Mouse (Mus musculus): ENCODE measurements around the gene Osbp. TPM values are rescaled to one million over a fixed set of nuclear protein-coding genes. Genes with fewer than 3 reads are reported as not detected.

The Osbp gene
- total RNA-seq, 2 experiments from 2014 or later: 97.2 to 99.2 TPM

GRCm38 (mm10) chr19:11987841-11988240, 22.1 kb downstream of the Osbp start:
- no peak for DNase-seq

- no peak for DNase-seq
Observed at GRCm38 (mm10) chr19:11989334-11989733, 23.6 kb downstream of the Osbp start.

- DNase-seq: no peak
Observed at GRCm38 (mm10) chr19:11992034-11992433, 26.3 kb downstream of the Osbp start.

DNA sequence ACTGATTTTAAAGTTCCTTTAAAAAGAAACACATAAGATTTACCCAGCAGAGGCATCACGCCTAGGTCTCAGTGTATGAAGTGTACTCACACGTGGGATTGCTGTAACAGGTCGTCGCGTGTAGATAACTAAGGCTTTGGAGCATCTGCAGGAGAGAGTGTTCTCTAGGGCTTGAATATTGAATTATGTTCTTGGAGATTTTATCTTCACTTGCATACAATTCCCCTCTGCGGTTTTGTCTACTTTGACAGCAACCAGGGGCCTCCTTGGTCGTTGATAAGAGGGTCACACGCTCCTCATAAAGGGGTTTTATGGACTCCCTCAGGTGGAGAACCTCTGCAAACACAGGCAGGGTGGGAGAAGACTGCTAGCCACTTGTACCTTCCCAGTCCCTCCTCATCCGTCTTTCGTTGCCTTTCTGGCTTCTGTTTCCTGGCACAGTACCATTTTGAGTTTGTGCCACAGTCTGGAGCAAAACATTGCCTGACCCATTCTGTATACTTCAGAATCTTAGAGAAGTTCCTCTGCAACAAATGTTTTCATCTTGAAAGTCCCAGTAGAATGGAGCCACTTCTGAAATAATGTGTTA, 26.8 kb downstream of the Osbp start:
- peak; percentile 40 to 59 for DNase-seq

DNA sequence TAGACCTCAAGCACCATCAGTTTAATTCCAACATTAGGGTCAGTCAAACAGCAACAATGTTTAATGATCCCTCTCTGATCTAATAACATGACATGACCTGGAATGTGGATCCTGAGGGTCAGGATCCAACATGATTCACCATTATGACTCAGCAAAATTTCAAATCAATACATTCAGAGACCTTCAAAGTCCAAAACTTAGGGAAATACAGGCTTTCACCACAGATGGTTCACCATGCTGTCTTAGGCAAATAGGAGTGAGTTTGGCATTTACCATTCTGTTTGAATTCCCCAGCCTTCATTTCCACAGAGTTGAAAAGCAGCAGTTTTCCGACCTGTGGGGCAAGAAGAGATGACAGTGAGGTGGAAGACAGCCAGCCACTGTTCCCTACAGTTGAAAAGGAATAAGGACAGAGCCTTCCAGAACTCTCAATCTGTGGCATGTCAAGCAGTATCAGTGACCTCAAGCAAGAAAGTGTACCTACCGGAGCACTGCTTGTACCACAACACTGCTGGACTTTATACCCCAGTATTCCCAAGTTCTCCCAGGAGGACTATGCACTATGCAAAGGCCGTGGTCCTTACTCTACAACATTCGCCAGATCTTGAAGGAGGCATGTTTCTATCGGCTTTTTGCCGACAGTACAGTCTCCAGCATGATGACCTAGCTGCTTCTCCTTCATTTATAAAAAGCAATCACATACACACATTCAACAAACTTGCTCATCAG, 29.1 kb downstream of the Osbp start:
- peak in 1 of 2 experiments; percentile 42 for DNase-seq

DNA sequence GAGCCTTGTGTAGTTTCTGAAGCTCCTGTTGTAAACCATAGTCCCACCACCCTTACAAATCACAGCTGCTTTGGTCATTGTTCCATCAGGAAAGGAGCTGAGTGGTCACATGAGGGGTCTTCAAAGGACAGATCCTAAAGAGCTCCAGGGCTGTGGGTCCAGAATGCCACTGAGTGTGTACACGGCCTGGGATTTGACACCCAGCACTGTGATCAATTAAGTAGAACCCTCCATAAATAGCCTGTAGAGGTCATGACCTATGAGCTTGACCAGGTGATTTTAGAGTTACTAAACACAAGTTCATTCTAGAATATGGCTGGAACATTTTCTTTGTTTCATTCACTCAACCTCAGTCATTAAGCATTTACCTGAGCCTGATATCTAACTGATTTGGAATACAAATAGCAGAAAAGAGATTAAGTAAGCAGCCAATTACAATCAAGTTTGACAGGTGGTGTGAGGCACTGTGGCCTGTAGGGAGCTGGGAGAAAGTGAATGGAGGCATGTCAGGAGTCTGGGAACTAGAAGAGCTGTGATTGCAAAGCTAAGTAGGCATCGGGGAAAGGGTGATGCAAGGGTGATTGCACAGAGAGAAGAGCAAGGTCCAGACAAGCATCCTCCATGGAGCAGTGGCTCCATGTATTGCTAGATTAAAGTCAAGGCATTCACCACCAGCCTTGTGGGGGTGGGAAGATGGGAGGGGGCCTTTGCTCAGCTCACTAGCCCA, 30.1 kb downstream of the Osbp start:
- no peak for DNase-seq

GRCm38 (mm10) chr19:12001686-12002085, 35.9 kb downstream of the Osbp start:
- DNase-seq: no peak

- DNase-seq: peak; percentile 72 to 79
Observed at GRCm38 (mm10) chr19:12002125-12002524, 36.4 kb downstream of the Osbp start.

DNA sequence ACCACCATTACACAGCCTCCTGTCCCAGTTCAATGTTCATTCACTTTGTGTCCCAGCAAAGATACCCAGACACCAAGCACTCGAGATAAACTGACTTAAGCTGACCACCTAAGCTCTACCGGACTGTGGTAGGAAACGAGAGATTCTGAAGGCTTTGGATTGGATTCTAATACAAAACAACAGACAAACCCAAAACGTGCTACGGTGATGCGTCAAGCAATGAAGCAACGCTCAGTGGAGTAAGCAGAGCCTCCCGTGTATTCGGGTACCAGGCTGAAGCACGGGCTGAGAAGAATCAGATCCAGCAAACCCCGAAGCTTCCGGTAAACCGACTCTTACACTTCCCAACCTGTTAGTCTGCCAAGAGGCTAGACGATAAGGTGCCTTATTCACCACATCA, 37.0 kb downstream of the Osbp start:
- no peak for DNase-seq

DNA sequence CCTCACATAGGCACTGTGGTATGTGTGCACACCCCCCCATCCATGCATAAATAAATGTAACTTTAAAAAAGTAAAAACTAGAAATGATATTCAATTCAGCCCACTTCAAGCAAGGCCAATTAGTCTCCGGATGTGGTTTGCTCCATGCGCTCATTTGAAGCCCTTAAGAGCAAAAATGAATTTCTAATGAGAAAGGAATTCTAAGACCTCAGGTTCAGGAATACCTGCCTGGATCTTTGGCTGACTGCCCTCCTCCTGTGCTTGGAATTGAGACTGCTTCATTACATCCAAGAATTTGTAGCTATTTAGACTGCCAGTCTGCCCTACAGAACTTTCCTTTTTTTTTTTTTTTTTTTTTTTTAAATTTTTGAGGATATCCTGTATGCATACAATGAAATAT, 37.8 kb downstream of the Osbp start:
- DNase-seq: no peak

DNA sequence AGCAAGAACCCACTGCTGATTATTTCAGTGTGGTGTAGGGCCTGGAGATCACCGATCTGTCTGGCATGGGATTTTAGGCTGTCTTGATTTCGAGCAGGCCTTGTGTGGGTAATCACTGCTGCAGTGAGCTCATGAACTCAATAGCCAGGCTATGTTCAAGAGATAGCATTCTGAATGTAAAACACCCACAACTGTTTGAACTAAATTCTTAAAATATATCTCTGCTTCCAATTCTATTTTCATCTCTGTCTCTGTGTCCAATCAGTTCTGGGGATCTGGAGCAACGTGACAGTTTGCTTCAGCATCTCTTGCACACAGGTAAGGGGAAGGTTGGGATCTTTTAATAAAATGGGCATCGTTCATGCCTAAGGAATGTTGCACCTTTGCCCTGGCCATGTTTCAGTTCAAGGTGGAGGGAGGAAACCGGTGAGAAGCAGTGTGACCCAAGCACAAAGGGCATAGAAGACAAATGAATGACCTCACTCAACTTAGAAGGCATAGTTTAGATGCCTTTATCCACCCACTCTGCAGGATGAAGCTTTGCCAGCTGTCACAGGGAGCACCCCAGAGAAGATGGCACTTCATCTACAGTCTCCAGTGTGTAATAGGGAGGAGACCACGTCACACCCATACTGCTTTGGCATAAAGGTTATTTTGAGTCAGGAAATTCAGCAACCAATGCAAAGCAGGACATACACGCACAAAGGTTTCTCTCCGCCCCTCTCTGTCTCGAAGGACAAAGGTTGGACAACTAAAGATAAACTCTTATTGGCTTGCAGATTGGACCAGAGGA, 38.7 kb downstream of the Osbp start:
- DNase-seq: peak in 1 of 2 experiments; percentile 39

GRCm38 (mm10) chr19:12005376-12006360, 39.9 kb downstream of the Osbp start:
- DNase-seq: peak; percentile 90 to 95

DNA sequence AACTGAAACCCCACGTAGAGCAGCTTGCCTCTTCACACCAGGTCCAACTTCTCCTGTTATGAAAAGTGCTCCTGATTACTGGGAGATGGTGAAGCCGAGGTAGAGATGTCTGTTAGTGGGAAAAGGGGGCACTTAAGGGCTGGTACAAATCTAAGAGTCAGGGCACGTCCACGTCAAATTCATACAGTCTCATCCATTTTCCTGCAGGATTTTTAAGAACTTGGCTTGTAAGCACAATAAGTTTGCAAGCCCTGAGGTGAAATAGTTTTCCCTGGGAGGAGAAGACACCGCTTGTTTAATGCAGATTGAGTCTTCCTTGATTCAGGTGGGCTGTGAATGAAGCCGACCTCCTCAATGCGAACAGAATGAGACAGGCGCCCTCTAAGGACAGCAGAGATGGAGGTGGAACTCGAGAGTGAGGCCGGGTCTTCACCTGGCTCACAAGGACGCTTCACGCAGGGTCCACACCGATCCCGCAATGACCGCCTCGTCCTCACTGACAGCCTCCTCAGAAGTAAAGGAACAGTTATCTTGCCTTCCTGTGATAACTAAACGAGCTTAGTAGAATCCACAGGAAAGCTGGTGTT, 40.7 kb downstream of the Osbp start:
- peak in 1 of 2 experiments; percentile 58 for DNase-seq

GRCm38 (mm10) chr19:12007105-12007931, 41.6 kb downstream of the Osbp start:
- DNase-seq: peak; percentile 55 to 81

DNA sequence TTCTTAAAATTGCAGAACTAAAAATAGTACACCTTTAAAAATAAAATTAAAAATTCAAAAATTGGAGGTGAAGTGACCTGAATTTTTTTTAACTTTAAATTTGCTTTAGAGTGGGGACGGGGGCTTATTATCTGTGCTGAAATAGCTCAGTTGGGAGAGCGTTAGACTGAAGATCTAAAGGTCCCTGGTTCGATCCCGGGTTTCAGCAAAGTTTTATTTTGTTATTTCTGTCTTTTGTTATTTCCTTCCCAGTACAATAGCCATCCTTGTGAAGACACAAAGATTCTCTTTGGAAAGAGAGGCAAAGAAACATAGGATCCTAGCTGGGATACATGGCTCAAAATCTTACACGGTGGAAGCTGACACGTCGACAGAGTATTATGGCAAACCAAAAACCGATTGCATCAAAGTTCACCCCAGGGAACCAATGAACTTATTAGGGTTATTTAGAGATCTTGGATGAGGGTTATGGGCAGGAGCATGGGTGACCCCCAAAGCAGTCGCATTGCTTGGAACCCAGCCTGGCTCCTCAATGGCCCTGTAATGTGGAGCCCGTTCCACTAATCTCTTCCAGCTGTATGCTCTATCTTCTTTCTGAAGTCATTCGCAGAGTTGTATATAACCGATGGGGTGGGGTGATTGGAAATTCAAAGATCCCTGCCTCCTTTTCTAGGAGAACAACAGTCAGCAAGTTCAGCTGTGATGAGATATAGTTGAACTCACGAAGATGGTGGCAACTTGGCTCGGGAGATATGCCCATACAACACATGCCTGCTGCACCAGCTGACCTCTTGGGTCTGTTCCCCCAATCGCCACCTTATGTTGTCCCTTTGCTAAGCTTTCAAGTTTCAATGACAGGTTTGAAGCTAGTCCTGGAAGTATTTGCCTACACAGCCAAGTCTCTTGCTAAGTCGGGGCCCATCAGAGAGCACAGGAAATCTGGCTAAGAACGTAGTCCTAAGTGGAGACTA, 43.0 kb downstream of the Osbp start:
- DNase-seq: peak in 1 of 2 experiments; percentile 32

- peak; percentile 84 to 91 for DNase-seq
Observed at GRCm38 (mm10) chr19:12009501-12010280, 44.0 kb downstream of the Osbp start.

DNA sequence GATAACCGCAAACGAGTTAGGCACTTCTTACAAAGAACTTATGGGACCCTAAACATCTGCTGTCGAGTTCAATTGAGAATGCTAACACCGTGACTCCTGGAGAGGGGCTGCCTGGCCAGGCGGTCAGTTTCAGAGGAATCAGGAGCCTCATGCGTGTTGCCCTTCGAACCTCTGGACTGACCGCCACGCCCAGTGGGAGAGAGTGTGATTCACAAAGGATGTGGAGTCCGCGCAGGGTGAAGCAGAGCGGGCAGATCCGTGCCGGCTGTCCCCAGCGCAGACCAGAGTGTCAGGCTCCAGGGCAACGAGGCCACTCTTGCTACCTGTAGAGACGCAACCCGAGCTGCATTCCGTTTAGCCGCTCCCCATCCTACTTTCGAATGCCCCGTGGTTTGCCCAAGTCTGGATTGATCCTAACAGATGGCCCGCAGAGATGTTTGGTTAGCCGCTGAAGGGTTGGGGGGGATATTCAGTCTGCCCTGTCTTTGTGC, 44.6 kb downstream of the Osbp start:
- peak; percentile 80 to 81 for DNase-seq

All from heart, adult 18-20 months (tissue).